ENCODE assay signal across 8 mouse cellular contexts in genomic region chr16:97921961-97922778, GRCm38 (mm10). TPM values are rescaled to one million over a fixed set of nuclear protein-coding genes. Genes with fewer than 3 reads are reported as not detected.
A peak's percentile ranks its signal among the peaks of the same experiment; 100 is the strongest.
DNase-seq lines count a peak whose midpoint lies in the region; ATAC-seq and TF ChIP-seq lines count a peak whose summit lies in the region.

No protein-coding gene starts in this region.

- peak overlapping the region; percentile 11; the same call in 1 of the 2 replicates for H3K27ac ChIP-seq in hindbrain, embryonic 11.5 days (ENCODE audit: low read depth, low read length)
- H3K27ac ChIP-seq in lung, postnatal 0 days (ENCODE audit: low read length), result peak overlapping the region; percentile 93

- peak overlapping the region; percentile 71 for H3K4me3 ChIP-seq in hindbrain, embryonic 11.5 days (ENCODE audit: low read depth, low read length)
- peak overlapping the region; percentile 76 for H3K4me3 ChIP-seq in lung, postnatal 0 days (ENCODE audit: low read depth, low read length)

- H3K36me3 ChIP-seq in hindbrain, embryonic 11.5 days (ENCODE audit: control insufficient read depth, insufficient read depth, low read length), result no peaks in the 10 kb centered on the region
- no peaks in the 10 kb centered on the region for H3K36me3 ChIP-seq in lung, postnatal 0 days (ENCODE audit: insufficient read depth, low read length)

- ATAC-seq in hindbrain, embryonic 11.5 days (ENCODE audit: low FRiP score), result peak; percentile 94
- ATAC-seq in lung, postnatal 0 days, result peak; percentile 97

- no peaks in the 10 kb centered on the region for H3K27me3 ChIP-seq in hindbrain, embryonic 11.5 days (ENCODE audit: control insufficient read depth, insufficient read depth, low read length)
- H3K27me3 ChIP-seq in lung, postnatal 0 days (replicated peaks; ENCODE audit: insufficient read depth, low read length), result no peaks in the 10 kb centered on the region

- peak overlapping the region; percentile 78 for H3K4me2 ChIP-seq in hindbrain, embryonic 11.5 days (replicated peaks; ENCODE audit: low read depth, low read length)
- peak overlapping the region; percentile 74 for H3K4me2 ChIP-seq in lung, postnatal 0 days (replicated peaks; ENCODE audit: low read depth, low read length)

- WGBS in hindbrain, embryonic 11.5 days, result under 1% methylated on average over 58 of the region's 75 CpGs
- under 1% methylated on average over 72 of the region's 75 CpGs for WGBS in lung, postnatal 0 days

- DNase-seq in NIH3T3 (ENCODE audit: low read depth), result peak; percentile 86
- DNase-seq in cerebellum, adult 9-11 months, result peak; percentile 89
- peak; percentile 72 to 88 for DNase-seq in frontal cortex, adult 2 months (ENCODE audit: extremely low spot score in 1 of 2, low spot score in 1 of 2)
- DNase-seq in hindbrain, embryonic 11.5 days (ENCODE audit: low spot score), result peak; percentile 84
- DNase-seq in layer of hippocampus, postnatal 10 days (ENCODE audit: low spot score in 2 of 2), result peak; percentile 79 to 87
- DNase-seq in lung, postnatal 0 days (ENCODE audit: low spot score), result peak; percentile 95
- DNase-seq in ovary, postnatal 10 days (ENCODE audit: low spot score), result peak; percentile 83
- DNase-seq in thymus, postnatal 0 days (ENCODE audit: low spot score), result peak; percentile 69

- TF ChIP-seq CTCF in lung, postnatal 0 days (IDR thresholded peaks at IDR 0.05), result no peak; the same call in 1 of the 2 replicates

- no peak for TF ChIP-seq EP300 in lung, postnatal 0 days (IDR thresholded peaks at IDR 0.05)

- H3K4me1 ChIP-seq in hindbrain, embryonic 11.5 days (replicated peaks; ENCODE audit: control insufficient read depth, insufficient read depth, low read length), result no peaks in the 10 kb centered on the region
- H3K4me1 ChIP-seq in lung, postnatal 0 days (ENCODE audit: insufficient read depth, low read depth, low read length), result no peaks in the 10 kb centered on the region

- peak overlapping the region; percentile 81 for H3K9ac ChIP-seq in hindbrain, embryonic 11.5 days (ENCODE audit: low read depth, low read length)
- peak overlapping the region; percentile 80 for H3K9ac ChIP-seq in lung, postnatal 0 days (replicated peaks; ENCODE audit: low read depth)

- no peaks in the 10 kb centered on the region for H3K9me3 ChIP-seq in hindbrain, embryonic 11.5 days (ENCODE audit: control insufficient read depth, low read length)
- no peaks in the 10 kb centered on the region for H3K9me3 ChIP-seq in lung, postnatal 0 days (ENCODE audit: low read length)

RNA-seq across cellular contexts. Expression of gene C2cd2, which starts 40.2 kb away (rescaled TPM):
- 9.7 and 10.4 TPM in 2 replicates for polyA plus RNA-seq in frontal cortex, adult 2 months (2012; rRNA removed)
- polyA plus RNA-seq in hindbrain, embryonic 11.5 days (2014; fragmentation: Nextera tagmentation; extraction: Ambion mirVana), result 14.3 and 15.2 TPM in 2 replicates
- 10 to 100 TPM; 22.1 to 26.3 TPM for total RNA-seq in layer of hippocampus, postnatal 10 days (2021)
- polyA plus RNA-seq in lung, postnatal 0 days (2015; fragmentation: Nextera tagmentation; extraction: Ambion mirVana), result 15.0 and 16.5 TPM in 2 replicates
- 6.6 and 8.0 TPM in 2 replicates for polyA plus RNA-seq in thymus, postnatal 0 days (2015; fragmentation: Nextera tagmentation; extraction: Ambion mirVana)

RNA-seq across cellular contexts. Expression of gene Zbtb21, which starts 40.3 kb away (rescaled TPM):
- 16.3 and 18.2 TPM in 2 replicates for polyA plus RNA-seq in frontal cortex, adult 2 months (2012; rRNA removed)
- 14.0 and 15.6 TPM in 2 replicates for polyA plus RNA-seq in hindbrain, embryonic 11.5 days (2014; fragmentation: Nextera tagmentation; extraction: Ambion mirVana)
- total RNA-seq in layer of hippocampus, postnatal 10 days (2021), result 10 to 100 TPM; 23.9 TPM
- polyA plus RNA-seq in lung, postnatal 0 days (2015; fragmentation: Nextera tagmentation; extraction: Ambion mirVana), result 6.1 and 7.0 TPM in 2 replicates
- 7.6 and 7.7 TPM in 2 replicates for polyA plus RNA-seq in thymus, postnatal 0 days (2015; fragmentation: Nextera tagmentation; extraction: Ambion mirVana)

Comparison
In these comparisons a context has a peak if more than half of its experiments do, and no peak if none do; other contexts are left out.
1. Peak in every context shown above with its lines: DNase-seq, ATAC-seq, H3K4me3 ChIP-seq and H3K27ac ChIP-seq.